Mouse (Mus musculus): Measurements from ENCODE around the gene Ly6c1.
"Not testable (repeated sequence)": the region's sequence is repeated elsewhere in the genome, so short reads cannot be mapped to it uniquely, and the experiment has no call there.

- not testable (repeated sequence) for TF ChIP-seq CTCF (IDR thresholded peaks at IDR 0.05; ENCODE audit: insufficient read depth, low read length); POLR2A (IDR thresholded peaks at IDR 0.05; ENCODE audit: borderline replicate concordance, extremely low read depth, low read depth, low read length)
These were observed 1.2 kb downstream of the Ly6c1 start for GRCm38 (mm10) chr15:75047313-75047969.

Measured in lung, adult 2 months (tissue).